Mouse (Mus musculus): ENCODE data around the gene Pou6f2.

Gene Pou6f2

GRCm38 (mm10) chr13:18397586-18397985 is at the start of gene Pou6f2:
Gene Pou6f2 (minus strand): TSS chr13:18397686.
- DNase-seq: no peak

DNA sequence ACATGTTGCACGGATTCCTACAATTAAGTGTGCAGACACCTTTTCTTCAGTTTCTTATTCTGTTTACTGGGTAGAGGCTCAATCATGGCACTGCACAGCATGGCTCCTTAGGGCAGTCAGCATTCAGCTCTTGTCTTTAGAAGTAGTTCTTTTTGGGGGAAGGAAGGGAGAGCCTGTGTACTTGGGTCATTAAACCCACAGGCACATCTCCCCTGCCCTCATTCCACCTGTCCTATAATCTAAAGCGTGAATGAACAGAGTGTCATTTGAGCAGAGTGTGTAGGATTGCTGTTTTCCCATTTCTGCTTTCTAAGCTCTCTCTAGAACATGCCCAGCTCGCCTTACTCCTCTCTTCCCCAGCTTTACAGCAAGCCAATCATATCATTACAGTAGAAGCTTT is 42.4 kb upstream of the Pou6f2 start:
- DNase-seq: no peak

- DNase-seq: no peak
Measured at GRCm38 (mm10) chr13:18387673-18388072, 9.8 kb downstream of the Pou6f2 start.

DNA sequence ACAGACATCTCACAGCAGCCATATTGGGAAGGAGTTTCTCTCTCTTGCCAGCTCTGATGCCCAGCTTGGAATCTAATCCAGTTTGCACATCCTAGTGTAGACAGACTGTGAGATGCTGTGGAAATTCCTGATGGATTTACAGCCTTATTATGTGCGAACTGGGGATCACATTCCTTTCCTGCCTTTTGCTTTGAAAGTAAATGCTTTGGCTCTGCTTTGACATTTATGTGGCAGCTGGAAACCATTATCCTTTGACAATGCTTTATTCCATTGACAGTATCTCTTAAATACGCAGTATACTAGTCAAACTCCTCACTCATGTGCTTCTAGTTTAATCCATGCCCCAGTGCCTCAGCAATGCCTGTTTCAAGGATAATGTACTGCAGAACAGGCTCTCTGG is 34.1 kb downstream of the Pou6f2 start:
- DNase-seq: no peak

DNA sequence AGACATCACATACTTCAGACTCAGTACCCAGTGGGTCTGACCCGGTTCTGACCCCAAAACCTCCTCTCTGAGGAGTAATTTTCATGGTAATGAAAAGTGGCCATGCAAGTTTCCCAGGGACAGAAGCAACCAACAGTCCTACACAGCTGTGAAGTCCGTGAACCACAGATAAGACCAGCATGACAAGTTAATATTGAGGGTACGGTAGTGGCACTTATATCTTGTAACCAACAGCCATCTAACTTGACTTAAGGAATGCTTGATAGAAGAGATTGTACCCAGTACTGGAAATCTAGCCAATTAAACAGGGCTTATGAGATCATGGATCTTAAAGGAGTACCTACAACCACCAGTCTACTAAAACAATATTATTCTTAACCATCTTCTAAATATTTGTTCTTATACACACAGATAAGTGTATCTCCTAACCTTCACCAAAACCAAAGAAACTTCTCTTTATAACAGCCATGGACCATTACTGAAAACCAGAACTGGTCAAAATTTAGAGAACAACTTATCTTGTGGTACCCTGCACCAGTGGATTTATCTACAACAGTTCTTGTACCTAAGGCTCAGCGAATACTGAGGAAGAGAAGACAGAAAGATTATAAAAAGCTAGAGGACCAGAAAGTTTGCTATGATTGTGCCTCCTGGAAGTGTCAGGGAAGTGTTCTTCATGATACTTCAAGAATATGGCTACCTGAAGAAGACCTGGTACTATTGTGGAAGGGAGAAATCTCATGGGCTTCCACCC is 52.7 kb downstream of the Pou6f2 start:
- DNase-seq: no peak

GRCm38 (mm10) chr13:18338910-18339501 is 58.5 kb downstream of the Pou6f2 start:
- no peak for DNase-seq

DNA sequence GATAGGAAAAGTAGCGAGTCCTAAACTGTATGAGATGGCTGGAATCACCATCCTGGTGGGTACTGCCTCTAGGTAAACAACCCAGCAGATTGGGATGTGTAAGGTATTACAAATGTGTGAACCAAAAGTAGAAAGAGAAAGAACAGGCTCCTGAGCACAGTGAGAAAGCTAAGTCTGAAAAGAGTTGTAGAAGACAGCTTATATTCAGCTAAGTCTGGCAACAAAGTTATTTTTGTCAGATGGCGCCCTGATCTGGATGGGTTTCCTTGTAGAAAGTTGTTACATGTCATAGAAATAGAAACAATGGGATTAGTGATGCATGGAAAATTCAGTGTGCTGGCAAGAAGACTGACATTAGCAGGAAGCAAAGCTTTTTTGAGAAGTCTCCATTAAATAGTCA is 59.5 kb downstream of the Pou6f2 start:
- DNase-seq: no peak

- no peak for DNase-seq
Measured at GRCm38 (mm10) chr13:18334035-18334434, 63.5 kb downstream of the Pou6f2 start.

DNA sequence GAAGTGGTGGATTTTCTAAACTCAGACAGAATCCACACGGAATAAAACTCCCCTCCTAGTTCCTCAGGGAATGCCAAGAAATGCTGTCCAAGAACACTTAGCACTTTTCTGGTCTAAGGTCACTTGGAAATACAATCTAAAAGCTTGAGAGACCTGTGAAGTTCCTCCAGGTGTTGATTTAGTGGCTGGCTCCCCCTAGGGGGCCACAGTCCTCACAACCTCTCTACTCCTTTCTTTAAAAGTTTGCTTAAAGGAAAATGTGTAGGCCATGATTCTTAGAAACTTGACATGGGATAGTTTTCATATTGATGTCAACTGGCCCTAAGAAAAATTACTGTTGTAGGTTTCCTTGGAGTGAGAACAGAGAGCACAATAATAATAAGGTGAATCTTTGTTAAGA is 64.9 kb downstream of the Pou6f2 start:
- DNase-seq: peak; percentile 0

GRCm38 (mm10) chr13:18323980-18324678 is 73.4 kb downstream of the Pou6f2 start:
- DNase-seq: no peak

DNA sequence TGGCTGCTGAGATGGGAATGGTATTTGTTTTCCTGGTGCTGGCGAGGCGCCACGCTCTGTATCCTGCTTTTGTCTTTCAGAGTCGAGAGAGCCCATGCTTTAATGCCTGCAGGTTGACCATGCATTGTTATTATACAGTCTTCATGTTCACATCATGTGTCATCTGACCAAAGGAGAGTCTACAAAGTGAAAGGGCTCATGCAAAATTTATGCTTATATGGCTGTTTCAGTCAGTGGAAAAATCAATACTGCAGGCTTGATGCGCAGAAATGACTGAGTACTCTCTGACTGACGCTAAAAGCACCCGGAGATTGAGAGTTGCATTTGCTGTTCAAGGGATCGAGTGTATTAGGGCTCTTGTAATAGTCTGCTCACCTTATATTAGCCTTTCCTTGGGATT is 74.1 kb downstream of the Pou6f2 start:
- DNase-seq: no peak

GRCm38 (mm10) chr13:18312613-18313012 is 84.9 kb downstream of the Pou6f2 start:
- DNase-seq: no peak

DNA sequence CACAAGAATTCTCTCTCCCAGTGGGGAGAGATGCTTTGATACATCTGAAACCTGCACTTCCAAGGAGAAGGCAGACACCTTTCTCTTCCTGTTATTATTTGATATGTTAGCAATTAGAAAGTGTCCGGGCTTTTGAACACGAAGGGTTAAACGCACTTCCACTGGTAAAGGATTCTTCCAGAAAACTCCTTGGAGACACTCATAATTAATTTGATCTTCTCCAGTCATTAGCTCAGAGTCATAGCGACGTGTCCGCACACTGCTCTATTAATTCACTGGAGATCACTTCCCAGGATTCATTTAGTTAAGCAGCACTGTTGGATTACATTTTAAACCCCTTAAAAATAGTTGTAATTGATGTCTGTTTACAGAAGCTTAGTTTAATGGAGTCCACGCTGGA is 88.5 kb downstream of the Pou6f2 start:
- DNase-seq: no peak

DNA sequence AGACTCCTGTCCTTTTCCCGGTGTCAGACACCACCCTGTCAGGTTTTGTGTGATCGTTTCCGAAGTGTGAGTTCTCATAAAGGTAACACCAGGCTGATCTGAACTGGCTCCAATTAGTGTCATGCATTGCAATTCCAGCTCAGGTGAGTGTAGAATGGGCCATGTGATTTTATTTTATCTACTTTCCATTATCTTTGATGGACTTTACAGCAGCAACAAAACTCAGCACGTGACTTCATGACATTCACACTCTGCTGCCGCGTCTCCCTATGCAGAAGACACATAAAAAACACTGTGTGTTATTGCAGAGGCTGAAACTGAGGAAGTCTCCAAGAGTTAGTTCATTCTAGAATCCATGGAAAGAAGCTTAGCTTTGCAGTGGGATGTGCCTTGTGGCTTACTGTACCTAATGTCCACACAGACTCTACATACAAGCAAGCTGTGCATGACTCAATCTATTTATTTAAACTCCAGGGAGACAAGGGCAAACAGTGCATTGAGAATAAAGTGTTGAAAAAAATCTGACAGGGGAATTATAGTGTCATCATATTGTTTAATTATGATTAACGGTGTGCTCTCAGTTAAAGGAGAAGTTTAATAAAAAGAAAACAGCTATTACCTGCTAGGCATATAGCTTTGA is 90.9 kb downstream of the Pou6f2 start:
- DNase-seq: no peak

- DNase-seq: no peak
Measured at GRCm38 (mm10) chr13:18299966-18300365, 97.5 kb downstream of the Pou6f2 start.

DNA sequence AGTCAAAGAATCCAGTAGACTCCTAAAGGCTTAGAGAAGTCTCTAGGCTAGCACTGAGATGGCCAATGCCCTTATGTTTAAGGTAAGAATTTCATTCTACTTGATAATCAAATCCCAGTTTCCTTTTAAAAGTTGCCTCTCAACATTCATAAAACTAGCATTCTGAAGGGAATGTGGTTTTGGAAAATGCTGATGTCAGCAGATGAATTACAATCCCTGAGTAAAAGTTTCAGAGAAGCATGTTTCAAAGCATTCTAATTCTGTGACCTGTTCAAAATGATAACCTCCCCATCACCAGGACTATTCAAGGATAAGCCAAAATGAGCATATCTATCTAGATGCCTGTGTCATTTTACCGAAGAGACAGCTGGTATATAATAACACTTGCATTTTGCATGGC is 104.0 kb downstream of the Pou6f2 start:
- DNase-seq: no peak

DNA sequence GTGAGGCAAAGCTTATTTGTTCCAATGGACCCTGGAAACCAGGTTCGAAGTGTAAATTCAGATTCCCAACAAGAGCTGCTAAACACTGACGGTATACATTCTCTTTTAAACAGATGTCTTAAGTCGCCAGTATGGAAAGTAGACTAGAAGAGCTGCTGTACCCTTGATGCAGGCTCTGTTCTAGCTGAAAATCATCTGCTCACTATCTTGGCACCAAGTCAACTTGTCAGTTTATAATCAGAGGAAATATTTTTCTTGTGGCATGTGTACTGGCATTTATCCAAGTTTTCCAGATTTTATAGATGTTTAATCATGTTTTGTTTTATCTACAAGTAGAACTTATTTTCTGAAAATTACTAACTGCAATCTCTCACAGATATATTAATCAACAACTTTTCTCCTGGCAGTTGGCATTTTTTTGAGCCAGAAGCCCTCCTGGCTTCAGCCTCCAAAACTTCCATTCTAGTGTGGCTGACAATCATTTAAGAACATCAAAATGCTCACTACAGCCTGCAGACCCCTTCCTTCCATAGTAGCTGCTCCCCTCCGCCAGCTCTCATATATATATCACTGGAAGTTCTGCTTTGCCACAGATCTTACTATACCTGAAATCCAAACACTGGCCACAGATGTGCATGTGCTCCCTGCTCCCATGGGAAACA is 107.1 kb downstream of the Pou6f2 start:
- DNase-seq: no peak

DNA sequence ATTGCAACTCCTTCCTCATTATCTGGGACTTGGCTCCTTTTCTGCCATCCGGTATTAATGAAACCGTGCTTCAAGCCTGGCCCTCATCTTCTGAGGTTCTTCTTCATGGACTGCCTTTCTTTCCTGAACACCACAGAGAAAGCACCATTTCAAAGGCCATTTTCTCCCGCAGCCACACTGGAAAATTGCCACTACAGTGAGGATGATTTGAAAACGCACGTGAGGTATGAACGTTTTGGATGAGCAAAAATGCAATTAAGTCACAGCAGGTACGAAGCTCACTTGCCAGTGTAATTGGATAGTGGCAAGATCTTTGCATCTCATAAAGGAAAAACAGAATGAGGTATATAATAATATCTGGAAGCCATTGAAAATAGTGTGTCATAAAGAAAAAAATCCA is 110.0 kb downstream of the Pou6f2 start:
- no peak for DNase-seq

DNA sequence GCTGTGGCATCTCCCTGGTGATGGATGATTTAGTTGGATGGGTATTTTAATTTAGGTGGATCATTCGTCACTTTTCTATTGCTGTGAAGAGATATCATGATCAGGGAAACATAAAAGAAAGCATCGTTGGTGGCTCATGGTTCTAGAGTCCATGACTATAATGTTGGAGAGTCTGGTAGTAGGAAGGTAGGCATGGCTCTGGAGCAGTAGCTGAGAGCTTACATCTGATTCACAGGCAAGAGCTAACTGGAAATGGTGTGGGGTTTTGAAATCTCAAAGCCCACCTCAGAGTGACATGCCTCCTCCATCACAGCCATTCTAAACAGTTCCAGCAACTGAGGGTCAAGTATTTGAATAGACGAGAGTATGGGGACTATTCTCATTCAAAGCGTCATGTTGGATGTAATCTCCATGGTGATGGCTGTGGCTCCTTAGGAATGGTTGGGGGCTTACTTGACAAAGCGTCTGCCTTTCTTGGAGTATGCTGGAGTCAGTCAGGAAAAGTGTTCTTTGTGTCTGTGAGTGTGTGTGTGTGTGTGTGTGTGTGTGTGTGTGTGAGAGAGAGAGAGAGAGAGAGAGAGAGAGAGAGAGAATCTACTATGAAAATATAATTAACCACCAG is 115.0 kb downstream of the Pou6f2 start:
- DNase-seq: no peak

- DNase-seq: no peak
Measured at GRCm38 (mm10) chr13:18281084-18281483, 116.4 kb downstream of the Pou6f2 start.

DNA sequence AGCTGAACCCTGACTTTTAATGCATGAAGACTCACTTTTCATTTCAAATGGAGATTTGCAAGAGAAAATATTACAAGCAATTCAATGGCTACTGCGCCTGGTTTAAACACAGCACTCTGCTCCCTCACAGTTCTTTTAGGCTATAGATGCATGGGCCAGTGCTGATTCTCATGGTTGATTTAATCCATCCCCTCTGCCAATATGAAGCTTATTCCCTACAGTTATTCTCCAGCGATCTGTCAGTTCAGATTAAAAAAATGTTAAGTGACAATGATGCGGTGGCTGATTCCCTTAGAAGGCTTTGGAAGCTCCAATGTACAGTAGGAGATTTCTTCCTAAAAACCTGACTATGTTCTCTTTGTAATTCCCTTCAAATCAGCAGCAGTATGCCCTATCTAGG is 144.4 kb downstream of the Pou6f2 start:
- DNase-seq: no peak

- peak; percentile 4 for DNase-seq
Measured at GRCm38 (mm10) chr13:18218566-18219234, 178.8 kb downstream of the Pou6f2 start.
